Mouse (Mus musculus): ENCODE results near the gene Pgf. TPM values are rescaled to one million over a fixed set of nuclear protein-coding genes. Genes with fewer than 3 reads are reported as not detected.

Gene Pgf
- polyA plus RNA-seq, 1 experiment from 2014 or later = 0.56 TPM

- no peak for ATAC-seq (ENCODE audit: insufficient read depth)
- no peaks in the 10 kb centered on the region for H3K36me3 ChIP-seq (replicated peaks)
- 47% methylated on average over 2 of the region's 2 CpGs for WGBS (ENCODE audit: insufficient replicate concordance)
These were observed 24.2 kb upstream of the Pgf start for GRCm38 (mm10) chr12:85201830-85202147.

GRCm38 (mm10) chr12:85200929-85201829, 23.6 kb upstream of the Pgf start:
- Histone ChIP-seq H3K9ac (no peak overlapping the region), H3K4me3 (replicated peaks) (no peak overlapping the region), H3K36me3 (replicated peaks) (no peaks in the 10 kb centered on the region), H3K27me3 (no peaks in the 10 kb centered on the region), H3K4me2 (no peak overlapping the region), H3K4me1 (replicated peaks) (no peaks in the 10 kb centered on the region), H3K27ac (replicated peaks) (no peak overlapping the region), H3K9me3 (replicated peaks) (no peaks in the 10 kb centered on the region)
- ATAC-seq (ENCODE audit: insufficient read depth) = no peak
- 47% methylated on average over 24 of the region's 24 CpGs for WGBS (ENCODE audit: insufficient replicate concordance)

More at GRCm38 (mm10) chr12:85201830-85202147, 24.2 kb upstream of the Pgf start:
- no peaks in the 10 kb centered on the region for H3K27me3 ChIP-seq
- H3K27ac ChIP-seq (replicated peaks) = no peak overlapping the region
- no peaks in the 10 kb centered on the region for H3K9me3 ChIP-seq (replicated peaks)
- H3K4me1 ChIP-seq (replicated peaks) = no peaks in the 10 kb centered on the region
- no peak overlapping the region for H3K4me2 ChIP-seq
- H3K9ac ChIP-seq = no peak overlapping the region
- no peak overlapping the region for H3K4me3 ChIP-seq (replicated peaks)

- no peaks in the 10 kb centered on the region for H3K9me3 ChIP-seq (replicated peaks)
- H3K4me3 ChIP-seq (replicated peaks) = no peak overlapping the region
- H3K27me3 ChIP-seq = no peaks in the 10 kb centered on the region
- H3K4me1 ChIP-seq (replicated peaks) = no peaks in the 10 kb centered on the region
- H3K36me3 ChIP-seq (replicated peaks) = no peaks in the 10 kb centered on the region
- H3K9ac ChIP-seq = no peak overlapping the region
- WGBS (ENCODE audit: insufficient replicate concordance) = 60% methylated on average over 1 of the region's 1 CpGs
- H3K27ac ChIP-seq (replicated peaks) = no peak overlapping the region
- ATAC-seq (ENCODE audit: insufficient read depth) = no peak
- no peak overlapping the region for H3K4me2 ChIP-seq
These were observed 22.4 kb upstream of the Pgf start for GRCm38 (mm10) chr12:85199954-85200353.

GRCm38 (mm10) chr12:85197936-85198335, 20.3 kb upstream of the Pgf start:
- H3K4me1 ChIP-seq (replicated peaks) = no peaks in the 10 kb centered on the region
- H3K27ac ChIP-seq (replicated peaks) = no peak overlapping the region
- H3K9ac ChIP-seq = no peak overlapping the region
- ATAC-seq (ENCODE audit: insufficient read depth) = no peak
- H3K9me3 ChIP-seq (replicated peaks) = no peaks in the 10 kb centered on the region
- no peak overlapping the region for H3K4me3 ChIP-seq (replicated peaks)
- no peak overlapping the region for H3K4me2 ChIP-seq
- H3K27me3 ChIP-seq = no peaks in the 10 kb centered on the region
- no peaks in the 10 kb centered on the region for H3K36me3 ChIP-seq (replicated peaks)
- WGBS (ENCODE audit: insufficient replicate concordance) = 53% methylated on average over 8 of the region's 8 CpGs

- Histone ChIP-seq H3K36me3 (replicated peaks) (no peaks in the 10 kb centered on the region), H3K9me3 (replicated peaks) (no peaks in the 10 kb centered on the region), H3K4me1 (replicated peaks) (0 out of 2 replicates have a peak, but pooled peaks cover 5% of the 10 kb centered on the region), H3K4me3 (replicated peaks) (no peak overlapping the region), H3K9ac (no peak overlapping the region), H3K4me2 (no peak overlapping the region), H3K27me3 (no peaks in the 10 kb centered on the region), H3K27ac (replicated peaks) (no peak overlapping the region)
- ATAC-seq (ENCODE audit: insufficient read depth) = no peak
- 81% methylated on average over 7 of the region's 7 CpGs for WGBS (ENCODE audit: insufficient replicate concordance)
These were observed 19.8 kb upstream of the Pgf start for GRCm38 (mm10) chr12:85197371-85197770.

- H3K4me2 ChIP-seq = no peak overlapping the region
- H3K27ac ChIP-seq (replicated peaks) = no peak overlapping the region
- H3K9me3 ChIP-seq (replicated peaks) = no peaks in the 10 kb centered on the region
- no peak for ATAC-seq (ENCODE audit: insufficient read depth)
- H3K4me3 ChIP-seq (replicated peaks) = no peak overlapping the region
- no peak overlapping the region for H3K9ac ChIP-seq
- WGBS (ENCODE audit: insufficient replicate concordance) = 70% methylated on average over 10 of the region's 10 CpGs
- no peaks in the 10 kb centered on the region for H3K27me3 ChIP-seq
- H3K36me3 ChIP-seq (replicated peaks) = no peaks in the 10 kb centered on the region
- H3K4me1 ChIP-seq (replicated peaks) = 0 out of 2 replicates have a peak, but pooled peaks cover 8% of the 10 kb centered on the region
These were observed 18.6 kb upstream of the Pgf start for GRCm38 (mm10) chr12:85196191-85196590.

GRCm38 (mm10) chr12:85195086-85195485, 17.5 kb upstream of the Pgf start:
- no peaks in the 10 kb centered on the region for H3K9me3 ChIP-seq (replicated peaks)
- no peaks in the 10 kb centered on the region for H3K27me3 ChIP-seq
- WGBS (ENCODE audit: insufficient replicate concordance) = 75% methylated on average over 5 of the region's 5 CpGs
- ATAC-seq (ENCODE audit: insufficient read depth) = no peak
- H3K9ac ChIP-seq = no peak overlapping the region
- H3K36me3 ChIP-seq (replicated peaks) = no peaks in the 10 kb centered on the region
- H3K4me3 ChIP-seq (replicated peaks) = no peak overlapping the region
- no peak overlapping the region for H3K4me2 ChIP-seq
- 0 out of 2 replicates have a peak, but pooled peaks cover 8% of the 10 kb centered on the region for H3K4me1 ChIP-seq (replicated peaks)
- no peak overlapping the region for H3K27ac ChIP-seq (replicated peaks)

- WGBS (ENCODE audit: insufficient replicate concordance) = 62% methylated on average over 4 of the region's 4 CpGs
- Histone ChIP-seq H3K4me3 (replicated peaks) (no peak overlapping the region), H3K9me3 (replicated peaks) (no peaks in the 10 kb centered on the region), H3K9ac (no peak overlapping the region), H3K27ac (replicated peaks) (no peak overlapping the region), H3K4me1 (replicated peaks) (0 out of 2 replicates have a peak, but pooled peaks cover 8% of the 10 kb centered on the region), H3K27me3 (no peaks in the 10 kb centered on the region), H3K36me3 (replicated peaks) (no peaks in the 10 kb centered on the region), H3K4me2 (no peak overlapping the region)
- no peak for ATAC-seq (ENCODE audit: insufficient read depth)
These were observed 17.0 kb upstream of the Pgf start for GRCm38 (mm10) chr12:85194623-85195018.

- WGBS (ENCODE audit: insufficient replicate concordance) = 78% methylated on average over 11 of the region's 11 CpGs
- no peaks in the 10 kb centered on the region for H3K36me3 ChIP-seq (replicated peaks)
- H3K4me1 ChIP-seq (replicated peaks) = 0 out of 2 replicates have a peak, but pooled peaks cover 8% of the 10 kb centered on the region
- H3K27me3 ChIP-seq = no peaks in the 10 kb centered on the region
- H3K9me3 ChIP-seq (replicated peaks) = no peaks in the 10 kb centered on the region
- no peak overlapping the region for H3K4me2 ChIP-seq
- H3K9ac ChIP-seq = no peak overlapping the region
- no peak overlapping the region for H3K4me3 ChIP-seq (replicated peaks)
- no peak for ATAC-seq (ENCODE audit: insufficient read depth)
- H3K27ac ChIP-seq (replicated peaks) = no peak overlapping the region
These were observed 16.5 kb upstream of the Pgf start for GRCm38 (mm10) chr12:85193923-85194622.

- no peak for ATAC-seq (ENCODE audit: insufficient read depth)
- no peaks in the 10 kb centered on the region for H3K9me3 ChIP-seq (replicated peaks)
- 63% methylated on average over 10 of the region's 10 CpGs for WGBS (ENCODE audit: insufficient replicate concordance)
- H3K27ac ChIP-seq (replicated peaks) = no peak overlapping the region
- H3K4me1 ChIP-seq (replicated peaks) = 0 out of 2 replicates have a peak, but pooled peaks cover 8% of the 10 kb centered on the region
- no peak overlapping the region for H3K4me2 ChIP-seq
- H3K36me3 ChIP-seq (replicated peaks) = no peaks in the 10 kb centered on the region
- no peaks in the 10 kb centered on the region for H3K27me3 ChIP-seq
- H3K9ac ChIP-seq = no peak overlapping the region
- no peak overlapping the region for H3K4me3 ChIP-seq (replicated peaks)
These were observed 15.6 kb upstream of the Pgf start for GRCm38 (mm10) chr12:85193146-85193545.

- H3K9me3 ChIP-seq (replicated peaks) = no peaks in the 10 kb centered on the region
- no peak overlapping the region for H3K9ac ChIP-seq
- WGBS (ENCODE audit: insufficient replicate concordance) = 19% methylated on average over 19 of the region's 19 CpGs
- ATAC-seq (ENCODE audit: insufficient read depth) = no peak
- no peaks in the 10 kb centered on the region for H3K27me3 ChIP-seq
- H3K4me3 ChIP-seq (replicated peaks) = no peak overlapping the region
- no peak overlapping the region for H3K4me2 ChIP-seq
- H3K36me3 ChIP-seq (replicated peaks) = no peaks in the 10 kb centered on the region
- no peak overlapping the region for H3K27ac ChIP-seq (replicated peaks)
- H3K4me1 ChIP-seq (replicated peaks) = 0 out of 2 replicates have a peak, but pooled peaks cover 8% of the 10 kb centered on the region
These were observed 15.0 kb upstream of the Pgf start for GRCm38 (mm10) chr12:85192461-85193108.

All from liver, embryonic 15.5 days (tissue).